Mouse (Mus musculus): ENCODE measurements around the gene D930048N14Rik. TPM values are rescaled to one million over a fixed set of nuclear protein-coding genes. Genes with fewer than 3 reads are reported as not detected.

The D930048N14Rik gene
- polyA plus RNA-seq (2012; rRNA removed), result 1.1 and 1.5 TPM in 2 replicates

DNA sequence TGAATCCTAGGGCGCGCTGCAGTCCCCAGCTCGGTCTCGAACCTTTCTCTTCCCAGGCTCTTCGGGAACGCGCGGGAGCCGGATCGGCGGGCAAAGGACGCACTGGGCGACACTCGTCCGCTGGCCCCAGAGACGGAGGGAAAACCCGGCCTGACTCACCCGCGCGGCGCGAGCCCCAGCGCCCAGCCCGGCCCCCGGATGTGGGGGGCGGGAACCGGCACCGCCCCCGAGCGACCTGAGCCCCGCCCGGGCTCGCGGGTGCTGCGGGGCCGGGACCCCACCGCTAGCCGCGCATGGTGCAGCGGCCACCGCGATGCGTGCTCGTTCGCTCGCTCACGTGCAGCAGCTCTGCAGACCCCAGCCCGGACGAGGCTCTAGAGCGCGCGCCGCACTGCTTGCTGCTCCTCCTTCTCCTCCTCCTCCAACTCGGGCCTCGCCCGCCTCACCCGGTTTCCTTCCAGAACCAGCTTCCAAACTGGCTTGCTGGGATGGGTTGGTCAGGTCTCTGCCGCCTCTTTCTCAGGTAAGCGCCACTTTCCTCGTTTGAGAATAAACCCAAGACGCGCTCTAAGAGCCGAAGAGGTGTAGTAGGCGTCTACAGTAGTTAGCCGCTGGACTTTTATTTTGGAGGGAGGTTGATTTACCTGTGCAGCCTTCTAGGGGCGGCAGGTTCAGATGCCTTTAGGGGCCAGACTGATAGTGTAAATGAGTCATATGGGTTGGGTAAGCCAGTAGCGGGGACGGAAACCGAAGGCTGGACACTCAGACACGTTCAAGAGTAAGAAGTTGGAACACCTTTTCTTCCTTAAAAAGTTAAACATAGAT, at the start of gene D930048N14Rik, which contains the start of gene N4bp3:
Gene D930048N14Rik, plus strand, starts transcription at position 264 of the 825 bp plus-strand sequence.
Gene N4bp3, minus strand, starts transcription at position 152 of the 825 bp plus-strand sequence.

DNA sequence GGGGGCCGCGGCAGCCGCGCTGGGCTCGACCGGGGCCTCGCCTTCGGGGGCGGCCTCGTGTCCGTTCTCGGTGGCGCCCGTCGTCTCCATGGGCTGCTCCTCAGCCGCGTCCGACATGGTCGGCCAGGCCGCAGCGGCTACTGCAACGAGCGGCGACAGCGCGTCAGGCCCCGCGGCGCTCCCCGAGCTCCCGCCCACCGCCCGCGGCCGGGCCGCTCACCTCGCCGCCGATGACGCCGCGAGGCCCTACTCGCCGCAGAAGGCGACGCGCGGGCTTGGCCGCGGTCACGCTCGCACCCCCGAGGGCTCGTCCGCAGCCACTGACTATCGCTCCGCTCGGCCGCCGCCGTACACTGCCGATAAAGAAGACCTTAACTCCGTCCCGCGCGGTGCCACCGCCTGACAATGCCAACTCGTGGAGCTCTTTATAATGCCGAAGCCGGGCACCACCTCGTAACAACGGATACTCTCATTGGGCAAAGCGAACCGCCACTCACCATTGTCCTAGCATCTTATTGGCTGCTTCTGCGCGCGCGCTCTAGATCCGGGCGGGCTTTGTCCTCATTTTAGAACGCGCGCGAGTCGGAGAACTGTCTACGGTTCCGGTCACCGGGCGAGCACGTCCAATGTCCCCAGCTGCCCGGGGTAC, 44.2 kb upstream of the D930048N14Rik start, which contains the start of gene Hnrnpab:
Gene Hnrnpab, minus strand, starts transcription at position 401 of the 649 bp plus-strand sequence.

DNA sequence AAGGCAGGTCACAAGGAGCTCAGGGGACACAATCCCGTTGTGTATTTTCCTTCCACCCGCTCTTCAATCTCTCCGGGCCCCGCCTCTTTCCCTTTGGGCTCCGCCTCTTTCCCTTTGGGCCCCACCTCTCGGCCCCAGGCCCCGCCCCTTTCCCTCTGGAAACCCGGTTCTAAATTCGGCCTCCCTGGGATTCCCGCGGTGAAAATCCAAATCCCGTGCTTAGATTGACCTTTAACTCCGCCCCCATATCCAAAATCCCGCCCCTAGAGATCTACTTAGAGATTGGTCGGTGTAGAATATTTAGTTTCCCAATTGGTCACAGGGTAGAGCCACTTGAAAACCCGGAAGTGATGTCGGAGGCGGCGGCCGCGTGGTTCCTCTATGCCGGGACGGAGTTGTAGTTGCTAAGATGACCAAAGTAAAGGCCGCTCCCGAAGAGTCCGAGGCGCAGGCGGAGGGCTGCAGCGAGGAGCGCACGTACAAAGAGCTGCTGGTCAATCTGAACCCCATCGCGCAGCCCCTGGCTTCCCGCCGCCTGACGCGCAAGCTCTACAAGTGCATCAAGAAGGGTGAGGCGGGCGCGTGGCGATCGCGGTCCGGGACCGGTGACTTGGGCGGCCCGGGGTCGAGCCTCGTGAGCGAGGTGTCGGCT, 31.2 kb upstream of the D930048N14Rik start, which contains the start of gene Nhp2:
Gene Nhp2, plus strand, starts transcription at position 327 of the 652 bp plus-strand sequence.

DNA sequence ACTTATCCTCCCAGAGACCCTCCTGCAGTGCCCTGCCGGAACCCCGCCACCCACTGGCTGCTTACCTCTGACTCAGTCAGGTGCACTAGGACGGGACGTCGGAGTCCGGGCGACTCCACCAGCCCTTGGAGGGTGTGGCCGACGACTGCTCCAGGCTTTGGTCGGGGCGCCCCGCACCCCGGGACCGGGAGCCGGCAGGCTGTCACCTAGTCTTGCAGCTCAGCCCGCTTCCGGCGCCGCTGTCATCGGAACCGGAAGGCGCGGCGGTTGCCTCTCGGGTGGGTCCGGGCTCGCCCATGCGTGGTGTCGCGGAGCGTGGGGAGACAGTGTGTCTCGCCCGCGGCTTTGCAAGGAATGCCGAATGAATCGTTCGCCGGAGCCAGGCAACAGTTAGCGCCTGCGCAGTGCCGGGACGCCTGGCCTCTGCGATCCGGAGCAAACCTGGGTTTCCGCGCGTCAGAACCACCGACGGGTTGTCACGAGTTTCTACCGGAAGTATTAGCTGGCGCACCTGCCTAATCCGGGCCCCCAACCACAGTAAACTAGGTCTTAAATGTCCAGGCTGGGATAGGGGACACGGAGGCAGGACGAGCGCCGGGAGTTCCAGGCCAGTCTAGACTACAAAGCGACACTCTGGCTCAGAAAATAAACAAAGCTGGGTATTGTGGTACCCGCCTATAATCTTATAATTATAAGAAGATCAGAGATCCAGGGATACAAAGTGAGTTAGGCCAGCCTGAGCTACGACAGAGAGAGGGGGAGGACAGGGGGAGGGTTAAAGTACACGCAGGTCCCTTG, 15.0 kb upstream of the D930048N14Rik start, which contains the start of gene Rmnd5b:
Gene Rmnd5b, minus strand, starts transcription at position 372 of the 798 bp plus-strand sequence.

DNA sequence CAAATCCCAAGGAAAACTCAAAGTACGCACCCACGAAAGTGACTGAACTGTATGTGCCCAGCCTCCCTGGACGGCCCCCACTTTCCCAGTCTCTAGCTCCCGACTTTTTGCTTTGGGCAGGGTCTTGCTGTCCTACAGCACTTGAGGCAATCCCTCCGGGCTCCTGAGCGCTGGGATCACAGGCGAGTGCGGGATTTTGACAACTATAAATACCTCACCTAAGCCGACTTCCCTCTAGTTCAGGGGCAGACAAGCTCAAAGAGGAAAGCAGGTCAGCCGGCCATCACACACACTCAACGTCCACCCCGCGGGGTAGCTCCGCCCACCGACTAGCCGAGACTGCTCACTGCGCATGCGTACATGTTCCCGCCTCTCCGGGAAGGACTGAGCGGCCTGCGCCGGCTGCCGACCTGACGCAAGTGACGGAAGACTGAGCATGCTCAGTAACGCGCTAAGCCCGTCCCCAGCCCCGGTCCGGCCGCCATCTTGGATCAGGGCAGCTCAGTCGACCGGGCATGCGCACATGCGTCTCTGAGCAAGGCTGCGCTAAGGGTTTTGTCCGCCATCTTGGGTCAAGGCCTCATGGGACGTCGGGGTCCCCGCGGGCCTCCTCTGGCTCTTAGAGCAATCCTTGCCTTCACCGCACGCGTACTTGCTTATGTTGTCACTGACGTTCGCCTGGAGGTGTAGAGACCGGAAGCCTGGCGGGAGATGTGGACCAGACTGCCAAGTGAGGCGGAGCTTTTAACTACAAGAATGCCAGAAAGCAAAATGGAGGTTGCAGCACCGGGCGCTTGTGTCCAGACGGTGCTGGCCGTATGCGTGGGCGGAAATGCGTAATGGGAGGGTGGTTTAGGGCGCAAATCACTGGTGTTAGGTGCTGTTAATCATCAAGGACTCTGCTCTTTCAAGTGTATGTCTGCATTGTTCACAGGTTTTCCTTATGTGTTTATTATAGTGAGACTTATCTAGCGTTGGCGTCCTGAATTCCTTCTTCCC, 37.9 kb downstream of the D930048N14Rik start, which contains the start of gene 0610009B22Rik:
Gene 0610009B22Rik, minus strand, starts transcription at position 545 of the 999 bp plus-strand sequence.

Other genes starting within 250 kb of the D930048N14Rik start
- 12.5 and 14.8 TPM in 2 replicates for gene Phykpl, start 66.2 kb upstream of the D930048N14Rik start, polyA plus RNA-seq (2012; rRNA removed)
- gene Hnrnpab, start 44.1 kb upstream of the D930048N14Rik start, polyA plus RNA-seq (2012; rRNA removed), result 164 and 172 TPM in 2 replicates
- 44.9 and 45.9 TPM in 2 replicates for gene Nhp2, start 31.2 kb upstream of the D930048N14Rik start, polyA plus RNA-seq (2012; rRNA removed)
- gene Rmnd5b, start 15.1 kb upstream of the D930048N14Rik start, polyA plus RNA-seq (2012; rRNA removed), result 13.1 and 13.3 TPM in 2 replicates
- 1.9 and 2.0 TPM in 2 replicates for gene N4bp3, start 112 bp upstream of the D930048N14Rik start, polyA plus RNA-seq (2012; rRNA removed)
- gene 0610009B22Rik, start 37.9 kb downstream of the D930048N14Rik start, polyA plus RNA-seq (2012; rRNA removed), result 19.0 and 22.0 TPM in 2 replicates
- gene Sec24a, start 112.7 kb downstream of the D930048N14Rik start, polyA plus RNA-seq (2012; rRNA removed), result 7.8 and 8.1 TPM in 2 replicates
- 85.3 and 114 TPM in 2 replicates for gene Sar1b, start 112.7 kb downstream of the D930048N14Rik start, polyA plus RNA-seq (2012; rRNA removed)
- 0.87 and 0.96 TPM in 2 replicates for gene Jade2, start 206.7 kb downstream of the D930048N14Rik start, polyA plus RNA-seq (2012; rRNA removed)

Data from liver, embryonic 18 days (tissue).